Mouse (Mus musculus) left cerebral cortex, postnatal 4 days (tissue): Measurements from ENCODE around the gene Kif23. TPM values are rescaled to one million over a fixed set of nuclear protein-coding genes. Genes with fewer than 3 reads are reported as not detected.

ENCODE experiments used
- DNase-seq: peaks from one replicate; pipeline ENCODE4 v3.0.0-alpha.2; 2022
- intact Hi-C: fragments of 180-260 bp; cut with DNase I; formaldehyde crosslinking; loops from one replicate; pipeline ENCODE4 v1.15.1; 2025
- total RNA-seq, 2 experiments: library from RNA; stranded (reverse); gene quantifications; 2 replicates each; pipeline ENCODE4 v1.2.3; 2021

The Kif23 gene
- total RNA-seq, 2 experiments from 2014 or later: 11.2 to 13.1 TPM

DNA sequence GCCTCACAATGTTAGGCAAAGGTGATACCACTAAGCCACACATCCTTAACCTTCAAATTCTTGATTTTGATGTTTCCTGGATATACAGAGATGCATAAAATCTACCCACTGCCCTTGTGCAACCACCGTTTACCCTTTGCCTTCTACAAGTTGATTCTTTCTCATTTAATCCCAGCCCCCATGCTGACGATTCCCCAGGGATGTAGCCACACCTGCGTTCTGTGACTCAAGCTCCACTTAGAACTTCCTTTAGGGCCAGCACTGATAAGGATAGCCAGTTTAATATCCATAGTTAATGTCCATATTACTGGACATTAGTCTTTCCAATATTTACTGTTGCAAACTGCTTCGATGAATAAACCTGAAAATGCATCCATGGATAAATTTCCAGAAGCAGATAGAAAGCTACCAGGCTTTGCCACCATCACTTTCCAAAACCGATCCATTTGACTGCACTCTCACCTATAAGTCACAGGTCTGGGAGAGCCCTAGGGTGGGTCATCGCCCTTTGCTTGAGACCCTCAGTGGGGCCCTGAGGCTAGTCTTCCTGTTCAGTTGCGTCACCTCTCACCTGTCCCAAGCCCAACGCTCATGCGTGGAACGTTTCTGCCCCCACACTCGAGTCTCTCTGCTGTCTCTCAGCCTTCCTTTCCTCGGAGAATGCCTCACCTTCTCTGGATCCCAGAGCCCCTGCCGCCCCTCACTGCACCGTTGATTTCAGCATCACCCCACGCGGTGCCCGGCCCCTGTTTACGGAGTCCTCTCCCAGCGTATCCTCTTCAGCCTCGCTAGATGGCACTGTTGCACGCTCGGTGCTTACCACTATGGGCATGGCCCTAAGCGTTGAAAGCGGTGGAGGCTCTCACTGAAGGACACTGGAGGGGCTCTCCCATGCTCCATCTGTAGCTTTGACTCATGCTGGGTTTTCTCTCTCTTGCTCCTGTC is 1.1 kb upstream of the Kif23 start:
- intact Hi-C loops: loop anchor here (5.0 kb wide), 1 partner anchor 295 kb away; no protein-coding TSS in a partner anchor
- peak; percentile 82 for DNase-seq

DNA sequence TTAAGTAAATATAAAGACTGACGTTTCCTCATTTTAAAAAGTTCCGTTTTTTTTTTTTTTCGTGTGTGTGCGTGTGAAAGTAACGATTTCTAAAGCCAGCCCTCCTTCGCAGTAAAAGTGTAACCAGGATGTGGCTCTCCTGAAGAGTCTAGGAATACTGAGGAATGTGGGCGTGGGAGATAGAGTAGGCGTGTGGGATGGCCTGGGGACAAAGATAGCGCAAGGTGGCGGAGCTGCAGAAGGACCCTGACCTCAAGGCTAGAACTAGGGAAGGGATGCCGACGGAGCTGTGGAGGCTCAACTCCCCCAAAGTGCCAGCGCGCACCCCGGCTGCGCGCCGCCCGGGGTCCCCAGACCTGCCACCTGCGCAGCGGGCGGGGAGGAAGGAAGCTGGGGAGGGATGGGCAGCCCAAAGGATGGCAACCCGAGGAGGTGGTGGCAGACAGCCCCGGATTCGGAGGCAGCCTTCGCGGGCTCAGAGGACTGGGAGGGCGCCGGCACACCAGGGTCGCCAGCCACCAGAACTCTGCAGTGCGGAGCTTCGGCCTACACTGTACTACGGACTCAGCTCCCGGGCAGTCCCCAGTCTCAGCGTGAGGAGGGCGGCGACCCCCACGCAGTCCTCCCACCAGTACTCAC is 482 bp downstream of the Kif23 start:
- intact Hi-C loops: loop anchor here (5.0 kb wide), 1 partner anchor 296 kb away; no protein-coding TSS in a partner anchor
- no peak for DNase-seq

DNA sequence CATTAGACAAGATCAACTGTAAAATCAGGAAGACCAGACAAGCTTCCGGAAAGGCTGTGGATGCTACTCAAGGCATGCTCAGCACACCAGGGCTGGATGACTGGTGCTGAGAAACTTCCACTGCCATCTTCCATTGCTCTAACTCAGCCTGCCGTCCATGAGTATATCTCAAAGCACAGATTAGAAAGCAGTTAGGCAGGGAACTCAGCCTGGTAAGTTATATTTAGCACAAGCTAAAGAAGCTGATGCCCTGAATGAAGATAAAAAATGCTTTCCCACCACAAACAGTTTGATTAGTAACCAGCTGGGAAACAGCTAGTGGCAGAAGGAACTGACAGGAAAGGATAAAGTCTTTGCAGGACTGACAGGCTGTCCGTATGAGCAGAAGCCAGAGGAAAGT is 5.5 kb downstream of the Kif23 start:
- intact Hi-C loops: no loop called here
- DNase-seq: no peak

DNA sequence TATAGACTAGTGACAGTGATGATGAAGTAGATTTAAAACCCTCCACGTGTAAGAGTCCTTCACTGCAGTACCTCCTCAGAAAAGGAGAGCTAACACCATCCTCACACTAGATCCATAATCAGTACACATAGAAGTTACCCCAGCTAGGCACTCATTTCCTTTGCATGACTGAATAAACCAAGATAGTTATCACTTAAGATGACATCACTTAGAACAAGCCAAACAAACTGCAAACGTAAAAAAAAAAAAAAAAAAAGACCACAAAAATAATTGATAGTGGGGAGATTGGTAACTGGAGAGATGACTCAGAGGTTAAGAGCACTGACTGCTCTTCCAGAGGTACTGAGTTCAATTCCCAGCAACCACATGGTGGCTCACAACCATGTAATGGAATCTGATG is 13.2 kb downstream of the Kif23 start:
- DNase-seq: no peak
- intact Hi-C loops: no loop called here

DNA sequence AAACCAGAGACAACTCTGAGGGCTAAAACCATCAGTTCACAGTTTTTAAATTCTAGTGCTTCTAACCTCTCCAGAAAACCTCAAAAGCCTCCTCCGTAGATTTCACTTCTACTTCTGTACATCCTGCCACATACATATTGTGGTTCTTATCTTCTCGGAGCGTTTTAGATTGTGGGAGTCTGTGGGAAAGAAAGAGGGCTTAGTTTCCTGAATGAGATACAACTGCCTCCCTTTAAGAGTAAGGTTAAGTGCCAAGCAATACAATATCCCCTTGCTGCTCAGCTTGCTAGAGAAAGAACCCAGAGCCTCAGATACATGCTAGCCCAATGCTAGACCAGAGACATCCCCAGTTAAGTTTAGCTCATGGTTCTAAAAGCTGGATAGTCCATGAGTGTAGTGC is 14.6 kb downstream of the Kif23 start:
- intact Hi-C loops: no loop called here
- no peak for DNase-seq

DNA sequence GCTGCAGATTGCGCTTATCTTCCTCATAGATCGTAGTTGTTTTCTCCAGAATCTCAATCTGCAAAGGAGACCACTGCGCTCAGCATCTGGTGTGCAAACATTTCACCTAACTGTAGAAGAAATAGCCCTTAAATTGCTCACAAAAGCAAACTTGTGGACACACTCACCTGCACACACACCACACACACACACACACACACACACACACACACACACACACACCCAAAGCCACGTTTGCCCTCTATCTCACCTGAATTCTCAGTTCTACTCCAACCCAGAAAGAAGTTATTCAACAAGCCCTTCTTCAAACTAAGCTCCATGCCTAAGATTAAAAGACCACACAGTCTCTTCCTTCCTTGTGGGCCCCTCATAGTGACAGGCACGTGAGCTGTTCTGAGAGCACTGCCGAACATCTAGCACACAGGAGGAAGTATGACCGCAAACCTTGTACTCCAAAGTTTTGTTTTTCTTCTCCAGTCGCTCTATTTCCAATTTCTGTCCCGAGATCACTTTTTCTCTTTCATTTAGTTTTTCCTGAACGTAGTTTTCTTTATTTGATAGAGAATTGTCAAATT is 21.4 kb downstream of the Kif23 start:
- no peak for DNase-seq
- intact Hi-C loops: no loop called here

DNA sequence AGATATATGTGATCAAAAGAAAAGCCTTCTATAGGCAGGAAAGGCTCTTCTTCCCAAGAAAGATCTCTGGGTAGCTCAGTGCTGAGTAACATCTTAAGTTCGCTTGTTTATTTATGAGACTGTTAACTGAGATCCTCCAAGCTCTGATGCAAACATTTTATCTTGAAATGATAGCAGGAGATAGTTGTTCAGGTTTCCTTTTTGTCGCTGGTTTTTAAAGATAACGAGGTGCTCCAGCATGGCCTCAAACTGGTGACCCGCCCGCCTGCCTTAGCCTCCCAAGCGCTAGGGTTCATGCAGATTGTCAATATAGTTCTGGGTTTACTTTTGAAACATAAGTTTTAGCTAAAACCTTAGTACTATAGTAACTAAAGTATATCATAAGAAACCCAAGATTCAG is 26.2 kb downstream of the Kif23 start:
- intact Hi-C loops: no loop called here
- DNase-seq: no peak

DNA sequence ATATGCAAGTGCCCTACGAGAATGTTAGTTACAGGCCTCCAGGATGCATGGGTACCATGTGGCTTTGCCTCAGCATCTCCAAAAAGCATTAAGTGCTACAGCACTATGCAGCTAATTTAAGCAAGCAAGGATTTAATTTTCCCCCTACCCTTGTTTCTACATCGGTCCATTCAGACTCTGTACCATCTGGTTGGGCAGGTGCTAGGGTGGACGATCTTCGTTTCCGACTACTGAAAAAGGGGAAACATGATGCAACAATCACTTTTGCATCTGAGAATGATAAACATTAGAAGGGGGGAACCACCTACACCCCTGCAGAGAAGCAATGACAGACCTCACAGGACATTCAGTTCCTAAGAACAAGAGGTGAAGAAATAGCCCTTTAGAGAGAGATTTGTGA is 27.1 kb downstream of the Kif23 start:
- intact Hi-C loops: no loop called here
- DNase-seq: no peak

DNA sequence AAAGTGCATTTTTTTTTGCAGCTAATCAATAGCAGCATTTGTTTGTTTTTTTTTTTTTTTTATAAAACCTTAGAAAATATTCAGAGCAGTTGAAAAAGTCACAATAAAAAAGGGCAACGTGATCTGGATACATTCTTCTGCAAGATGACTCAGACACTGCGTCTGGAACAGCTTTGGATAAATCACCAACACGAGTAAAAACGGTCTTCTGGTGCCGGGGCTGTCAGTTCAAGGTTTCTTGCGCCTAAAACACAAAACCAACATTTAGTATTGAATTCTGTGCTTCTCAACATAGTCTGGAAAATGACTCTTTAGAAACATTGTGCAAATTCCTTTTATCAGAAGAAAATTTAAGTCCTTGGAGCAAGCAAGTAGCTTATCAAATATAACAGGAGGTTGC is 29.1 kb downstream of the Kif23 start:
- intact Hi-C loops: no loop called here
- DNase-seq: no peak

DNA sequence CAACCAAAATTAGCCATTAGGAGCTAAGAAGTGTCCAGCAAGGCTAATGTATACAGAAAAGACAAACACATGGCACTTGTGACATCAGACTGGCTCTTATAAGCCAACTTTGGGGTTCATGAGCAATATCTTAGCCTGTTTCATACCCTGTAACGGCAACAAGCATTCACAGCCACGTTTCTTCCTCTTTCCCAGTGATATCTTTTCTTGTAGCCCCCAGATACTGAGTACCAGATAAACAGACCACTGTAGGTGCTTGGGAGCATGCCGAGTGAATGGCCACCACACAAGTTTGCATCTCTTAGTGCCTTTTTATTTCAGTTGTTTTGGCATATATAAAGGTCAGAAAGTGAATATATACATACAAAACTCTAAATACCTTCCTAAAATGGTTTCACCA is 29.6 kb downstream of the Kif23 start:
- intact Hi-C loops: no loop called here
- DNase-seq: no peak

DNA sequence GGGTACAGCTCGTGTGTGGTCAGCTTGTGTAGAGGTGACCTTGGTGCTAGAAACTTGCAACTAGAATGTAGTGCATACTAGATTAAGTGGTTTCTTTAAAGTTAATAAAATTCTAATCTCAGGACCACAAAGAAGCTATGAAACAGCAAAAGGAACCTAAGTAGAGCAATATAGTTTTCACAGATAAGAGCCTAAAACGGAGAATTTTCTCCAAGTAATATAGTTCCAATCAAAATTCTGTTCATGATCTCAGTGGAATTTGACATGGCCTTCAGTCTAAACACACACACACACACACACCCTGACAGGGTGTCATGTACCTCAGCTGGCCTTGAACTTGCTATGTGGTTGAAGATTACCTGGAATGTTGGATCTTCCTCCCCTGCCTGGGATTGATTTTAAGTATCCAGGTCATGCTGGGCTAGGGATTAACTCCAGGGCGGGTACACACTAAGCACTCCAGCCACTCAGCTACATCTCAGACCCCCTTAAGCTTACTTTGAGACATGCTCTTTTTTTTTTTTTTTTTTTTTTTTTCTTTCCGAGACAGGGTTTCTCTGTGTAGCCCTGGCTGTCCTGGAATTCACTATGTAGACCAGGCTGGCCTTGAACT is 31.1 kb downstream of the Kif23 start:
- intact Hi-C loops: no loop called here
- no peak for DNase-seq

DNA sequence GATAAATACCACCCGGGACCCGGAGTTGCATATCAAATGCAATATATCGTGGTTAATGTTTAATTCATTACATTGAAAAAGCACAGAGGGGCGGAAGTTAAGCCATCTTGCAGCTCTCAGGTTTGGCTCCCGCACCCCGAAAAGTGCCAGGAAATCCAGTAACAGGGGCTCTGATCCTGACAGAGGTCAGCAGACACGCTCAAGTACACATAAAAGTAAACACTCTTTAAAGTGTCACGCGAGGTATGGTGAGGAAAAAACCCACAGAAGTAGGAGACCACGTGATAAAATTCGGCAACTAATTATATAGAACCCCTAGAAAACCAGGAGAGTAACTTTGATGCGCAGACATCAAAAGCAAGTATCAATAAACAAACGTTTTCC is 31.7 kb downstream of the Kif23 start:
- intact Hi-C loops: no loop called here
- no peak for DNase-seq

DNA sequence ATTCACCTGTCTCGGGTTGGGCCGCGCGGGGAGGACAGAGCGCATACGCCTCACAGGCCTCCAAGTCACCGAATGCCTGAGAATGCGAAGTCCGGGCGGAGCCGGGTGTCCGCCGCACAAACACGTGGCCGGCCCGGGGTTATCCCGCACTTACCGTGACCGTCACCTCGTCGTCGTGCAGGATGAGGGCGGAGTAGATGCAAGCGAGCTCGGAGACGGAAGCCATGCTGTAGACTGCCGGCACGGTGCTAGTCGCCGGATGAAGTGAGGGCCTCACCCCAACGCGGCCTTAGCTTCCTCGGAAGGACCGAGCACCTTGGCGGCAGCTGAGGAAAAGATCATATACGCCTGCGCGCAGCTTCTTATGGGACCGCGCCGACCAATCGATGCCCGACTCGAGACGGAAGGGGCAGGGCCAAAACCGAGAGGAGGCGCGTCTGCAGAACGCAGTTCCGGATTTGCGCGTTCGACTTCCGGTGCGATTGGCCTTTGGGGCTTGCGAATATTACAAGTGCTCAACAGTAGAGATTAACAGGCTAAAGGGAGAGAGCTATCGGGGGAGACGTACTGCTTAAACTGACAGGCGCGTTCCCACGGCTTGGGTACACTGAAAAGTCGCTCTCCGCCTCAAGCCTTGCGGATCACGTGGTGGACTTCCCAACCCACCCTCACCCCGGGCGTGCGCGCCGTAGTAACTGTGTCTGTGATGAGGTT is 32.2 kb downstream of the Kif23 start, which contains the start of gene Rplp1:
Gene Rplp1 (minus strand): TSS at position 340 of the 714 bp plus-strand sequence.
- peak; percentile 97 for DNase-seq
- intact Hi-C loops: no loop called here

DNA sequence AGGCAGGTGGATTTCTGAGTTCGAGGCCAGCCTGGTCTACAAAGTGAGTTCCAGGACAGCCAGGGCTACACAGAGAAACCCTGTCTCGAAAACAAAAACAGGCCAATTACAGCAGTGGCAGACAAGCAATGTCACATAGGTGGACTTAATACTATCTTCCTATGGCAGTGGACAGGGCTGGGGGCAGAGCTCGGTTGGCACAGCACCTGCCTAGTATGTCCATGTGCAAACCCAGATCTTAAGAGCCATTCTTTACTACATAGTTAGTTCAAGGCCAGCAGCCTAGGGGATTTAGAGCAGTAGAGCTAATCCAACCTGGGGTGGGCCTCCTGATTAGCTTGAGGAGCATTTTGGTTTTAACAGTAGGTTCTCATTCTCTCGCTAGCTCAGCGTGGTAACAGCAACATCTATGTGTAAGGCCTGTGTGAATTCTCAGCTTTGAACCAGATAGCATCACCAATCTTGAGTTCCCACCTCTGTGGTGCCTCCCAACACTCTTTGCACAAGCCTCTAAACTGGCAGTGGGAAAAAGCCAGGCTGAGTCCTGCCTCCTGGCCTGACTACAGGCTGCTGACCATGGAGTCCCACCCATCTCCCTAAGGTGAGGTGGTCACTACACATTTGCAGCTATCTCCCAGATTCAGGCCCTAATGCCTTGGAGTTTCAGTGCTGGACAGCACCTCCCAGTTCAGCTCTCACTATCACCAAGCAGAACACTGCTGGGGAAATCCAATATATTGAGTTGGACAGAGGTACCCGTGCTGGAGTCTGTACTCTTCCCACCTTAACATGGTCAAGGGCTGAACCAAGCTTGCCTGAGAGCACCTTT is 35.1 kb downstream of the Kif23 start:
- intact Hi-C loops: no loop called here
- DNase-seq: no peak

DNA sequence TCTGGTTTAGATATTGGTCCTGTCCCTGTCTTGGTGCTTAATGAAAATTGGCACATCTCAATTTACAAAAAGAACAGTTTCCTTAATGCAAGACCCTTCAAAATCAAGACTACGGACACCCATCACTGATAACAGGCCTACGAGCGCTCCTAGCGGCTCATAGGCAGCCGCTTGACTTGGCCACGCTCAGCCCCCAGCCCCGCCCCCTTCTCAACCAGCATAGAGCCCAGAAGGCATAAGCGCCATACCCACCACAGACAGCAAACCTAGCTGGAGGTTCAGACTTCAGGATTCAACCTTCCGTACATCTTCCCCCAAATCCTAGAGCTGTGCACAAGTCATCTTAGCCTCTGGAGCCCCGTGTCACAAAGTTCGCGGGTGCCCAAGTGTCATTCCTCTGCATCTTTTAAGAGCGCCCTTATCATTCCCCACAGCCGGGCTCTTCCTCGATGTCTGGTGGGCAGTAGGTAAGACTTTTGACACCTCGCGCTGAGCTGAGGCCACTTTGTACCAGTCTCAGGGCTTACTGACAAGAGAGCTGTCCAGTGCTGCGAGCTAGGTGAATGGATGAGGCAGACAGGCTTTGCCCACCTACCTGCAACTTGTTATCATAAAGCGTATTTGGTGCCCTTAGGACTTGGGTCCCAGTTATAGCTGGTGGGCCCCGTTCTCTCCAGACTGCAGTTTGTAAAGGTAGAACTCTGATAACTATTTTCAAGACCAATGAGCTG is 35.9 kb downstream of the Kif23 start:
- intact Hi-C loops: no loop called here
- DNase-seq: peak; percentile 65

DNA sequence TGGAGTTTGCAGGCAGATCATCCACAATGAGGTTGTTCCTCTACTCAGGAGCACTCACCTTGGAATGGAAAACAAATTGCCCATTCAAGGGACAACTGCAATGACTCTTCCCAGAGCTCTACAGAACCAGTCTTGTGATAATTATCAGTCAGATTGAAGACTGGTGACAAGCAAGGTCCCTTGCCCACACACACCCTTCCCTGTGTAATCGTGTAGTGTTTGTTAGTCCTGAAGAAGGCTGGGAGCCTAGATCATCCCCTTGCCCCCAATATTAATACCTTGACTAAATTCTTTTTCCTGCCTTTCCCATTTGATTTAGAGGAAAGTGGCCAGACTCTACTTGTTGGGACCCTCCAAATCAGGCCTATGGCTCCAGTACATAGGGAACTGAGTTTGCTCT is 36.9 kb downstream of the Kif23 start:
- intact Hi-C loops: no loop called here
- no peak for DNase-seq

DNA sequence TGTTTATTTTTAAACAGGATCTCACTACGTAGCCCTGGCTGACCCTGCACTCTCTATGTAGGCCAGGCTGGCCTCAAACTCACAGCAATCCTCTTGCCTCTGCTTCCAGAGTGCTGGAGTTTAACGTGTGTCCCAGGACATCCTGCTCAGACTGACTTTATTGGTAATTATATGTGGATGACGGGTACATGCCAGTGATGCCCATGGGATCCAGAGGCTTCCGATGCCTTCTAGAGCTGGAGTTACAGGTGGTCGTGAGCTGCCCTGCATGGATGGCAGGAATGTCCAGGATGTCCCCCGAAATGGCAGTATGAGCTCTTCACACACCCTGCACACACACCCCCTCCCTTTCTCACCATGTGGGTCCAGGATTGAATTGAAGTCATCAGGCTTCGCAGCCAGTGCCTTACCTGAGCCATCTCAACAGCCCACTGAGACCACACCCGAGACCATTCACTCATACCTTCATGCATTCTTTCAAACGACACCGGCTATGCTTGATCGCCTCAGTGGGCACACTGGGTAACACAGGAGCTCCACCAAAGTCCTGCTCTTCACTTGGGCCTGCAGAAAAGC is 37.7 kb downstream of the Kif23 start:
- intact Hi-C loops: no loop called here
- DNase-seq: no peak

DNA sequence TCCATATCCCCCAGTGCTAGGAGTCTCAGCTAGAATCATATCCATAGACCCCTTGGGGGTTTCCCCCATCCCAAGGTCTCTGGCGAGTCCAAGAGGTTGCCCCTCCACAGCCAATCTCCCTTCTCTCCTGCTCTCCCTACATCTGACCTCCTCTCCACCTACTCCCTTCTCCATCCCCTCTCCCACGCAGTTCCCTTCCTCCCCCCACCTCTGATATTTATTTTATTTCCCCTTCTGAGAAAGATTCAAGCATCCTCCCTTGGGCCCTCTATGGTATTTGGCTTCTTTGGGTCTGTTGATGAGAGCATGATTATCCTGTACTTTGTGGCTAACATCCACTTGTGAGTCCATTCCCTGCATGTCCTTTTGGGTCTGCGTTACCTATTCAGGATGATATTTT is 38.2 kb downstream of the Kif23 start:
- intact Hi-C loops: no loop called here
- DNase-seq: no peak
